Mouse (Mus musculus) liver, embryonic 16.5 days (tissue): ENCODE measurements around the gene Rpl10a. TPM values are rescaled to one million over a fixed set of nuclear protein-coding genes. Genes with fewer than 3 reads are reported as not detected.

Experiments used
- ATAC-seq: fragments of 200-750 bp; cut with Nextera tagmentation; 2 replicates; pipeline ENCODE4 v1.8.0; 2017; ENCODE audit warnings: low read depth, mild to moderate bottlenecking, moderate number of reproducible peaks, moderate library complexity
- H3K27ac ChIP-seq: fragments of 300-500 bp; sonication (generic); 2 replicates; pipeline ENCODE4 v1.5.1; 2014; ENCODE audit warnings: mild to moderate bottlenecking, low read length
- H3K27me3 ChIP-seq: fragments of 300-500 bp; sonication (generic); 2 replicates; pipeline ENCODE4 v1.6.1; 2014; ENCODE audit warnings: low read depth, low read length, mixed read lengths; ENCODE audit not compliant: control insufficient read depth, insufficient read depth
- H3K36me3 ChIP-seq: fragments of 300-500 bp; sonication (generic); 2 replicates; pipeline ENCODE4 v1.6.1; 2014; ENCODE audit warnings: mild to moderate bottlenecking; ENCODE audit not compliant: control insufficient read depth, insufficient read depth
- H3K4me1 ChIP-seq: fragments of 300-500 bp; sonication (generic); 2 replicates; pipeline ENCODE4 v1.6.1; 2014; ENCODE audit warnings: low read depth, low read length, mixed read lengths; ENCODE audit not compliant: control insufficient read depth
- H3K4me2 ChIP-seq: fragments of 300-500 bp; sonication (generic); 2 replicates; pipeline ENCODE4 v1.6.1; 2014; ENCODE audit warnings: low read depth, low read length, mixed read lengths
- H3K4me3 ChIP-seq: fragments of 300-500 bp; sonication (generic); 2 replicates; pipeline ENCODE4 v1.5.1; 2014; ENCODE audit warnings: low read depth, mild to moderate bottlenecking, low read length
- H3K9ac ChIP-seq: fragments of 300-500 bp; sonication (generic); 2 replicates; pipeline ENCODE4 v1.6.1; 2014; ENCODE audit warnings: low read depth, low read length
- H3K9me3 ChIP-seq: fragments of 300-500 bp; sonication (generic); replicated peaks from 2 replicates; pipeline ENCODE4 v1.6.1; 2016; ENCODE audit warnings: low read length; ENCODE audit not compliant: control insufficient read depth
- WGBS: fragments of 180-500 bp; shearing (Covaris S2); extraction: QIAGEN DNeasy Blood & Tissue Kit; methylation state at CpG from one replicate; pipeline ENCODE4 v1.1.7; 2014; ENCODE audit not compliant: insufficient replicate concordance; 5-methylcytosine and 5-hydroxymethylcytosine counted together
- polyA plus RNA-seq: library from polyadenylated mRNA; unstranded; fragments of >200 nt; fragmentation: Nextera tagmentation; extraction: Ambion mirVana; gene quantifications from 2 replicates; pipeline ENCODE4 v1.2.1, GENCODE M21; 2015

Rpl10a gene
- polyA plus RNA-seq, 1 experiment from 2014 or later: 280 TPM

DNA sequence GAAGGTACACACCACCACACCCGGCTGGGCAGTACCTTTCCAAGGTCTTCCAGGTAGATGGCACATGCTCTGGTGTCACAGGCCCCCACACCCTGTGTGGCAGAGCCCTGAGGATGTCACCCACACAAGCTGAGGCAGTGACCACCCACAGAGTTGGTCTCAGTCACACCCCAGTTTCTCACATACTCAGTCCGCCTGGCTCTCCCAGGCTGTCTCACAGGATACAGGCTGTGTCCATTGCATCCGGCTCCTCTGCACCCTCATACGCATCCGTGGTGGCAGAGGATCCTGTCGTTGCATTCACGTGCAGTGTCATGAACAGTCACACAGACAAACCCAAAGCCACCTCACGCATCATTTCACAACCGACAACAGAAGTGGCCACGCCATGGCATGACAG lies 19.1 kb downstream of the Rpl10a start:
- ATAC-seq: no peak
- H3K4me3 ChIP-seq: no peak overlapping the region
- H3K27ac ChIP-seq: no peak overlapping the region
- no peak overlapping the region for H3K4me2 ChIP-seq
- no peak overlapping the region for H3K9ac ChIP-seq
- WGBS: 66% methylated on average over 10 of the region's 10 CpGs
- H3K36me3 ChIP-seq: no peaks in the 10 kb centered on the region
- no peaks in the 10 kb centered on the region for H3K9me3 ChIP-seq
- H3K4me1 ChIP-seq: peaks cover 24% of the 10 kb centered on the region
- peaks cover 46% of the 10 kb centered on the region for H3K27me3 ChIP-seq

DNA sequence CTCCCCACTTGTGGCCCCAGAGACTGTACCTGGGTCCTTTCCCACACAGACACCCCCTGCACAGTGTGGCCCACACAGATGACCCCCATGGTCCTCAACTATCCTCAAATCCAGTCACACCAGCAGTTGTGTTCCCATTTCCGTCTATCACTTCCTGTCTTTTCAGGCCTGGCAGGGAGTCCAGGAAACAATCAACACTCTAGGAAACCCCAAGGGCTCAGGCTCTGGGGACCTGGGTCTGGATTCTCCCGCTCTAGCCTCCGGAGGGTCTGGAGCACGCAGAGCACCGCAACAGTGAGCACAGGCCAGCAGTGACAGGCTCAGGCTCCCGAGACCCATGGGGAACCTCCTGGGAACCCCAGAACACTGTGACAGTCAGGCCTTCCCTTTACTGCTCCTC lies 19.9 kb downstream of the Rpl10a start:
- H3K4me3 ChIP-seq: no peak overlapping the region
- peaks cover 24% of the 10 kb centered on the region for H3K4me1 ChIP-seq
- WGBS: 40% methylated on average over 6 of the region's 6 CpGs
- no peak overlapping the region for H3K9ac ChIP-seq
- H3K27me3 ChIP-seq: peaks cover 46% of the 10 kb centered on the region
- no peak overlapping the region for H3K27ac ChIP-seq
- ATAC-seq: no peak
- H3K9me3 ChIP-seq: no peaks in the 10 kb centered on the region
- H3K4me2 ChIP-seq: no peak overlapping the region
- no peaks in the 10 kb centered on the region for H3K36me3 ChIP-seq

DNA sequence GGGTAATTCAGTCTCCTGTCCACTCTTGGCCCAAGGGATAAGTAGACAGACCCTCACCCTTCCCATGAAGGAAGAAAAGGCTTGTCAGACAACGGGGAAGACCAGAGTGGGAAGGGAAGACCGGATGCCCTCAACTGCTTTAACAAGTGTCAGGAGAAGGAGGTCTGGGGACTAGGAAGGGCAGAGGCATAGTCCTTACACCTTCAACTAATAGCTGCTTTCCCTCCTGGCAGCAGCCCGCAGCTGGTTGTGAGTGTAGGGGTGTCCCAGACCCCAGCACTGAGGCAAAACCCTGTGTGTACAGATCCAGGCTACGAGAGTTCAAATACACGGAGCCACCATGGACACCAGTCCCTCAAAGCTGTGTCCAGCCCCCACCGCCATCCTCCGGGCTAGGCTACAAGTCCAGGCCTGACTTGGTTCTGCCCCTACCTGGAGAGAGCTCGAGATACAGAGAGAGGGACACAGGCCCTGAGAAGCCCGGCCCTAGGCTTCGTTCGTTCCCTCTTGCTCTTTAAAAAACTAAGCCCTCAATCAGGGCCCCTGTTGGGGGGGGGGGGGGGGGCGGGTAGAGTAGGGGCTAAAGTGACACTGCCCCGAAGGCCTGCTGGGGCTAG lies 21.1 kb downstream of the Rpl10a start:
- peaks cover 46% of the 10 kb centered on the region for H3K27me3 ChIP-seq
- no peaks in the 10 kb centered on the region for H3K36me3 ChIP-seq
- H3K4me1 ChIP-seq: peaks cover 24% of the 10 kb centered on the region
- H3K27ac ChIP-seq: no peak overlapping the region
- H3K9me3 ChIP-seq: no peaks in the 10 kb centered on the region
- no peak for ATAC-seq
- H3K4me2 ChIP-seq: peak overlapping the region; percentile 95
- WGBS: 27% methylated on average over 13 of the region's 13 CpGs
- H3K4me3 ChIP-seq: peak overlapping the region; percentile 69
- H3K9ac ChIP-seq: peak overlapping the region; percentile 57

DNA sequence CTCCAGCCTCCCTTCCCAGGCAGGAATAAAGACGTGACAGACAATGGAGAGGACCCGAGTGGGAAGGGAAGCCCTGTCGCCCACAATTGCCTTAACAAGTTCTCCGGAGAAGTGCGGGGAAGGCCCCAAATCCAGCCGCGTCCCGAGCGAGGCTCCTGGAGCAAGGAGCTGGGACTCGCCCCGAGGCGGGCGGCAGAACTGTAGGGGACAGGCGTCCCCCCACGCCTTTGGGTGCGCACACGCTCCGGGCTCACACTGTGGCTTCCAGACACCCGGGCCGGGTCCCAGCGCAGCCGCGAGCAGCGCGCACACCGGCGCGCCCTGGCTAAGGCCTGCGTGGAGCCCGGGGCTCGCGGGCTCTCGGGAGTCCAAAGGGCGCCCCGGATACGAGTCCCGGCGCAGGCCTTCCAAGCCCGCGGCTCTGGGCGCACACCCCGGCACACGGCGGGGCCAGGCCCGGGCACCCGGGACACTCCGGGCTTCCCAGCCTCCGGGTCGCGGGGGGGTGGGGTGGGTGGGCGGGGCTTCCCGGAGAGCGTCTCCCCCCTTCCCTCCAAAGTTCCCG lies 21.7 kb downstream of the Rpl10a start:
- H3K36me3 ChIP-seq: no peaks in the 10 kb centered on the region
- peak; percentile 59 for ATAC-seq
- peaks cover 24% of the 10 kb centered on the region for H3K4me1 ChIP-seq
- under 1% methylated on average over 52 of the region's 54 CpGs for WGBS
- H3K27me3 ChIP-seq: peaks cover 46% of the 10 kb centered on the region
- H3K4me2 ChIP-seq: peak overlapping the region; percentile 95
- peak overlapping the region; percentile 57 for H3K9ac ChIP-seq
- peak overlapping the region; percentile 69 for H3K4me3 ChIP-seq
- no peaks in the 10 kb centered on the region for H3K9me3 ChIP-seq
- peak overlapping the region; percentile 55 for H3K27ac ChIP-seq

DNA sequence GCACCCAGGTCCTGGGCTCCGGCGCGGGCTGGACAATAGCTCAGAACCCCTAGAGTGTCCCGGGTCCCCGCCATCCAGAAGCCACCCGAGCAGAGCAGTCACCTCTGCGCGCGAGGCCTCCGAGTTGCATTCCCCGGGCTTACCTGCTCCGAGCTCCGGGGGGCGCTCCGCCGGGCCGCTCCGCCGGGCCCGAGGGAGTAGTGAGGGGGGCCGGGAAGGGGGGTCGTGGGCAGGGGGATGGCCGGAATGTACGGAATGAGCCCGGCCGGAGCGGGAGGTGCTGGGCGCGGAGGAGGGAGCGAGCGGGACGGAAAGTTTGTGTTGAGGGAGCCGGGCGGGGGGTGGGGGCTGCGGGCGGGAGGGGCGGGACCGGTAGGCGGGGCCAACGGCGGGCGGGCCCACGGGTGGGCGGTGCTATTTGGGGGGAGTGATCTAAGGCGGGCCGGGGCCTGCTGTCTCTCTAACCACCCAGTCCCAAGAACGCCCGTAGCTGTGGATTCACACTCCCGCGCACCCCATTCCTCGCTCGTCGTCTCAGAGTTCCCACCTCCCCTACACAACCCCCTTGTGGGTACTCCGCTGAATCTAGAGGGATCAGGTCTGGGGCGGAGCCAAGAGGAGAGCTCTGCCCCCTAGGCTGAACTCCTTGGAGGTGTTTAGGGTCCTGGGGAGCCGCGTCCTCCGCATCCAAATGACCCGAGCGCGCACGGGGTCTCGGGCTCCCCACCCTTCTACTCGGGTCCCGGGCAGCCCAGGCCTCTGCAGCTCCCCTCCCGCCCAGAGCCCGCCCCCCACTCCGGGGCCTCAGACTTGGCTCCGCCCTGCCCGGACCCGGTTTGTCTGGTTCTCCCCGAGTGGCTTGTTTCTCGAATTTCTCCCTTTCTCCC lies 22.4 kb downstream of the Rpl10a start, which contains the start of gene Tead3:
Gene Tead3, minus strand, starts transcription at position 352 of the 887 bp plus-strand sequence.
- H3K27me3 ChIP-seq: peaks cover 40% of the 10 kb centered on the region

DNA sequence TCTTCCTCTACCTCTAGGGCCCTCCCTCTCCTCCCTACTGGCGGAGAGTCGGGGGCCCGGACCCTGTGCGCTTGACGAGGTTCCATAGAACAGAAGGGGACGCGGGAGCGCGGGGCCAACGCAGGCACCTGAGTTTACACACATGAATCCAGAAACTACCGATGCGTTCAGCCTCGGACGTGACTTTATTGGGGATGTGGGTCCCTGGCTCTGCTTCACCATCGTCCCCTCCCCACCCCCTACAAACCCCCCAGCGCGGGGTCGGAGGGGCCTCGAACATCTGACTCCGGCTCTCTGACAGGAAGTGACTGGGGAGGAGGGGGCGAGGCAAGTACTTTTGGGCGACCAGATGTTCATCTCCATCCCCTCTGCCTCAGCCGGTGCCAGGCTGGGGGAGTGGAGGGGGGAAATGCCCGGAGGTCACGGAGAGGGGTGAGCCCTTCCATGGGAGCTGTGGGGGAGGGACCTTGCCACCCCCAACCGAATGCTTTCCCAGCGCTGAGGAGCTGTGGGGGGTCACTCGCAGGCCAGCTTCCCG lies 23.2 kb downstream of the Rpl10a start:
- Histone ChIP-seq H3K4me3 (peak overlapping the region; percentile 69), H3K9ac (peak overlapping the region; percentile 63), H3K27ac (peak overlapping the region; percentile 57; the same call in 1 of the 2 replicates), H3K4me2 (peak overlapping the region; percentile 95), H3K9me3 (no peaks in the 10 kb centered on the region), H3K27me3 (peaks cover 37% of the 10 kb centered on the region), H3K4me1 (peaks cover 16% of the 10 kb centered on the region), H3K36me3 (no peaks in the 10 kb centered on the region)
- 2% methylated on average over 28 of the region's 29 CpGs for WGBS
- ATAC-seq: no peak

More for the DNA sequence above, 22.4 kb downstream of the Rpl10a start, which contains the start of gene Tead3:
- H3K27ac ChIP-seq: peak within 1 kb of the TSS; percentile 57
- no peaks in the 10 kb centered on the region for H3K9me3 ChIP-seq
- WGBS: under 1% methylated on average over 55 of the region's 73 CpGs
- H3K36me3 ChIP-seq: no peaks in the 10 kb centered on the region
- H3K4me3 ChIP-seq: peak within 1 kb of the TSS; percentile 69
- peak; percentile 75 for ATAC-seq
- H3K4me1 ChIP-seq: peaks cover 21% of the 10 kb centered on the region
- H3K9ac ChIP-seq: peak within 1 kb of the TSS; percentile 63
- H3K4me2 ChIP-seq: peak within 1 kb of the TSS; percentile 95

DNA sequence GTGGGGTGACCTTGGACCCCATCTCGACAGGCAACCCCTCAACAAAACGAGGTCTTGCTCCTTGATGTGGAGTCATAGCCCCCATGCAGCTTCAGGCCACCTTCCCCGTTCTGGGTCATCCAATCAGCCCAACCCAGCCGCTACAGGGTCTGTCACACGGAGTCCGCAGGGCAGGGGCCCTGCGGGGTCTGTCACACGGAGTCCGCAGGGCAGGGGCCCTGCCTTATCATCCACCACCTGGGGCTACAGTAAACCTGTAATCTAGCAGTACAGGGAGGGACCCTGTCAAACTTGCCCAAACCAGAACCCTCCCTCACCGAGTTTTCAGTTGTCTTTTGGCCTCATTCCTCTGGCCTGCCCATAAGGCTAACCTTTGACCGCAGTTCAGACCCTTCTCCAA lies 23.7 kb downstream of the Rpl10a start:
- H3K36me3 ChIP-seq: no peaks in the 10 kb centered on the region
- no peak overlapping the region for H3K9ac ChIP-seq
- H3K4me3 ChIP-seq: peak overlapping the region; percentile 69; the same call in 1 of the 2 replicates
- ATAC-seq: peak; percentile 49
- 12% methylated on average over 11 of the region's 11 CpGs for whole genome bisulfite sequencing
- H3K4me2 ChIP-seq: peak overlapping the region; percentile 95
- peaks cover 37% of the 10 kb centered on the region for H3K27me3 ChIP-seq
- H3K27ac ChIP-seq: no peak overlapping the region
- peaks cover 16% of the 10 kb centered on the region for H3K4me1 ChIP-seq
- H3K9me3 ChIP-seq: no peaks in the 10 kb centered on the region

DNA sequence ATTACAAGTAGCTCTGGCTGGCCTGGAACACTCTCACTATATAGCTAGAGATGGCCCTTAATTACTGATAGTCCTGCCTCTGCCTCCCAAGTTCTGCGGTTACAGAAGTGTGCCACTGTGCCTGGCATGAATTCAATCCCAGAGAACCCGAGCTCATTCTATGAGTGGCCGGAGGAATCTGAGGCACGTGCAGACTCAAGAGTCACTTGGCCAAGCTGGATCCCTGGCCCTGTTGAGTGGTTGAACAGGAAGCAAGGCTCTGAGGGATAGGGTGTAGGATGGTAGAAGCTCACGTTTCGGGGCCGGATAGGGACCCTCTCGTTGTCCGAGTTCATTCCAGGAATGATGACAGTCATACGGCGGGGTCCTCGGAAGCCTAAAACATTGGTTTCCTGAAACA lies 27.6 kb downstream of the Rpl10a start:
- no peak overlapping the region for H3K4me3 ChIP-seq
- H3K4me1 ChIP-seq: peaks cover 15% of the 10 kb centered on the region
- H3K27ac ChIP-seq: no peak overlapping the region
- H3K36me3 ChIP-seq: no peaks in the 10 kb centered on the region
- 77% methylated on average over 12 of the region's 12 CpGs for whole genome bisulfite sequencing
- no peaks in the 10 kb centered on the region for H3K9me3 ChIP-seq
- peaks cover 32% of the 10 kb centered on the region for H3K27me3 ChIP-seq
- no peak for ATAC-seq
- no peak overlapping the region for H3K4me2 ChIP-seq
- H3K9ac ChIP-seq: no peak overlapping the region
